Mouse (Mus musculus): ENCODE measurements around the gene A030014E15Rik.

DNA sequence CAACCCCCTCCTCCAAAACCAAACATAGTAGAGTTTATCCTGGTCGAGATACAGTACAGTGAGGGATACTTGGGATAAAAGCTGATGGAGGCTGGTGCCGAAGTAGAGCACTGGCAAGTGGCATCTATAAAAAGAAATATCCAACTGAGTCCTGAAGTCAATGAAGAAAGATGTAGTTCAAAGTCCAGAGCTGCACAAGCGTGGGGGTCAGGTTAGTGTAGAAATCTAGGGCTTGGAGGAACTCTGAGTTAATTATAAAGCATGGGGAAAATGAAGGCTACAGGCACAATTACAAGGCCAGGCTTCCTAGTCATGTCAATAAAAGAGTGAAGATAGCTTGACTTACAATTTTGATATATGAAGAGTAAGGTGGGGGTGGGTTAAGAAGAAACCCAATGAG lies 23.5 kb upstream of the A030014E15Rik start:
- TF ChIP-seq POLR2A (IDR thresholded peaks at IDR 0.05; ENCODE audit: control insufficient read depth, extremely low read depth, insufficient read depth, low read length, poor library complexity) (no peak), CTCF (IDR thresholded peaks at IDR 0.05; ENCODE audit: borderline replicate concordance, control insufficient read depth, extremely low read depth, insufficient read depth, low read length, poor library complexity) (no peak)

Data from thymus, adult 2 months (tissue).